Mouse (Mus musculus) c-Kit-negative CD71-positive TER-119-positive erythroid progenitor cells, embryonic 14.5 days (primary cell): ENCODE measurements around the gene Rad23a.

Source experiments
- DNase-seq: peaks from one replicate; pipeline ENCODE4 v3.0.0-alpha.2; 2013; ENCODE audit warnings: low read depth, low spot score

The Rad23a gene

DNA sequence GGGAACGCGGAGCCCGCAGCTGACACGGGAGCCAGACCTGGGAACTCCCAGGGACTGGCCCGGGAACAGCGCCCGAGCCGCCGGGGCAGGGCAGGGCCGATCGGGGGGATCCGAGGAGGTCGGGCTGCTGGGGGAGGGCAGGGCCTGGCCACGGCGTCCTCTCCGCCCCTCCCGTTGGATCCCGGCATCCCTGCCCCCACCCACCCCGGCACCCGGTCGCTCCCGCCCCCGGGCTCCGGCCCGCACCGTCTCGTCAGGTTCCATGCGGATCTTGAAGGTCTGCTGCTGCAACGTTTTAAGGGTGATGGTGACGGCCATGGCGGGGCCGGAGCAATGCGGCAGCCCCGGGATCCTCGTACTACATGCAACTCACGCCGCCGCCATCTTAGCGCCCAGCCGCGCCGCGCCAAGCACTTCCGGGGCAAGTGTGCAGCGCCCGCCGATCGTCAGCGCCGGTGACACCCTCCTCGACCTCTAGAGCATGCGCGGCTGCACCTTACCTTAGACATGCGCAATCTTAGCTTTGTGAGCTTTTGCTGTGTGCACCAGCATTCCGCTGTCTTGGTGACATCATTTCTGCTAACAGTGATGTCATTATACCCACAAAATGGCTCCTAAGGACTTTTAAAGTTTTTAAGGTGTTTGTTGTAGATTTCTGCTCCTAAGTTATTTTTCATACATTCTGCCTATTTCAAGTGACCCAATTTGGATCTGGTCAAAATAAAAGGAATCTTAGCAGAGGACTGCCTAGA lies at the start of gene Rad23a:
Gene Rad23a (minus strand): TSS at position 418 of the 752 bp plus-strand sequence.
- DNase-seq: peak; percentile 91

DNA sequence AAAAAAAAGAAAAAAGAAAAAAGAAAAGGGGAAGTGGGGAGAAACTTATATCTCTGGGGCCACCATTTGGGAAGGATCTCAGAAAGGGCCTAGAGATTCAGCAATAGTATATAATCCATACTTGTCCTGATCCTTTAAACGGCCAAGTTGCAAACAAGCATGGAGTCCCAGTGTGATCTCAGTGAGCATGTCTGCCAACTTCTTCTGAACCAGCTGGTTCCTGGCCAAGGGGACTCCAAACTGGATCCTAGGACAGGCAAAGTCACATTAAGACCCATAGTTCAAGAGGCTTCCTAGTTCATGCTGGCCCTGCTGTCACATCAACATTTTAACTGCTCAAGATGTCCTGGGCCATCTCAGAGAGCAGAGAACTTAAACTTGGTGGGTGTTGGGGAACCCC lies 48.7 kb upstream of the Rad23a start:
- no peak for DNase-seq

DNA sequence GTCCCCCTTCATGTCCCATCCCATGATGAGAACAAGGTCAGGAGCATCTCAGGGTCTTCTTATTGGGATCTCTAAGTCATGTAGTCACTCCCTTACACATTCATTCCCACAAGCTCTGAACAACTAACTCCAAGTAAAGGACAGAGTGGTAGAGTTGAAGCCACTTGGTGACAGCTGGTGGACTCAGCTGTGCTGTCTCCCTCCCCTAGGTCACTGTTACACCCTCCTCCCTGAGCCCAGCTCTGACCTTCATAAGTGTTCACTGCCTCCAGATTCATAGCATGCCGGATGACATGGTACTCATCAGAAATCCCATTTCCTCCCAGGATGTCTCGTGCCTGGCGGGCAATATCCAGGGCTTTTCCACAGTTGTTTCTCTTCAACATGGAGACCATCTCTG lies 47.8 kb upstream of the Rad23a start:
- no peak for DNase-seq

DNA sequence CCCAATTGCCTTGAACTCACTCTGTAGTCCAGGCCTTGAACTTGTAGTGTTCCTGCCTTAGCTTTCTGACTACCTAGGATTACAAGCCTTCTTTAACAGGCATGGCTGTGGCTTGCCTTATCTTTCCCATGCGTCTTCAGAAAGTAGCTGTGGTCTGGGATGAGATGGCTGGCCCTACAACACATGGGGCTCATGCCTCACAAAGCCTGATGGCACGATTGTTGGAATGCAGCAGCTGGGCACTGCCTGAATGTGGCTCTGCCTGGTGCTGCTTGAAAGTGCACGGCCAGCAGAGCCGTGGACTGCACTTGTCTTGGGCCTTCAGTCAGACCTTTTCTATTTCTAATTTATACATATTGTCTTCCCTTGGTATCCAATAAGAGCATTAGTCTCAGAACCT lies 44.3 kb upstream of the Rad23a start:
- no peak for DNase-seq

DNA sequence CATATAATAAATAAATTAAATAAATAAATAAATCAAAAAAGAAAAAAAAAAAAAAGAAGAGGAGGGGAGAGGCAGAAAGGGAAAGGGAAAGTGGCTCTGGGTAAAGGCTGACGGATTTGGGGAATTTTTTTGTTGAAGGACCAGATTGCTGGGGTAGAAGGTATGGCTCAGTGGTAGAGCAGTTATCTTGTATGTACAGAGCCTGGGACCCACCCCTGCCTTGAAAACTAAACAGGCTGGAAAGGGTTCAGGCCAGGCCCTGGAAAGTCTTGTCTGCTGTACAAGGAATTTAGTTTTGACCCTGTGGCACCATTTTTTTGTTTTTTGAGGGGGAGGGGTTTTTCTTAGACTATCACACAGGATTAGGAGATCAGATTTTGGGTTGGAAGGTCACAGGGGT lies 38.5 kb upstream of the Rad23a start:
- no peak for DNase-seq

DNA sequence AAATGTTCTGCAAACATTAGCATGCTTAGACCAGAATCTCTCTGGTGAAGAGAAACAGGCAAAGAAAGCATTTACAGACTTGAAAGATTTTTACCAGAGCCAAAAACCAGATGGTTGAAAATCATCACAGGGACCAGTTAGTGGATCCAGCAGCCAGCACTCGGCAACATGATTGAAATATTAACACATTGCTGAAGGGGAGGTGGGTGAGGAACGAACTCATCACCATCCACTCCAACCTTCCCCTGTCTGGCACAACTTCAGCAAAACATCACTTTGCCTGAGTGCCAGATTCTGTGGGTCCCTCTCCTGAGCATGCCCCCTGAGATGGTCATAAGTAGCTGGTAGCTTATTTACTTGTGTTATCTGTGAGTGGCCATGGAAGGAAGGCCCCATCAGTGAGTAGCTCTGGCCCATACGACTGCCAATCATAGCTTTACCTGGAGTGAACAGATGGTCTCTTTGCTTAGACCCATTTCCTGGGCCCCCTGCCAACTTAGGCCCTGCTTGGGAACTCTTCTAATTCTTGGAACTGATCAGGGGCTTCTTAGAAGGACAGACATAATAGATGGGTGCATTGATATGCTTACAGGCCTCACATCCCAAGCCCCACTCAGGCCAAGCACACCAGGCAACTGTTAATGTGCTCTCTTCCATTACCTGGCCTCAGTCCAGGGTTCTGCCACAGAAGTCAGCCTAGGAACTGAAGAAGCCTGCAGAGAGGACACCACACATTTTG lies 37.0 kb upstream of the Rad23a start:
- DNase-seq: no peak

DNA sequence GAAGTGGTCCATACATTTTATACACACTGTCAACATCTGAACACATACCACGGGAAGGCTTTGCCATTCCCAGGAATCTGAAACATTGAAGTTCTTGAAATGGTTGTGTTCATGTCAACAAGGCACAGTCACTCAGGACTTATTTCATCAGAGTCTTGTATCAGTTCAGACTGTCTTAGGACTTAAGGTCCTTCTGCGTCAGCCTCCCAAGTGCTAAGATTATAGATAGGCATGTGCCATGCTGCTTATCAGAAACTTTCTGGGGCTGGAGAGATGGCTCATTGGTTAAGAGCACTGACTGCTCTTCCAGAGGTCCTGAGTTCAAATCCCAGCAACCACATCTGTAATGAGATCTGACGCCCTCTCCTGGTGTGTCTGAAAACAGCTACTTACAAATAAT lies 33.9 kb upstream of the Rad23a start:
- DNase-seq: no peak

DNA sequence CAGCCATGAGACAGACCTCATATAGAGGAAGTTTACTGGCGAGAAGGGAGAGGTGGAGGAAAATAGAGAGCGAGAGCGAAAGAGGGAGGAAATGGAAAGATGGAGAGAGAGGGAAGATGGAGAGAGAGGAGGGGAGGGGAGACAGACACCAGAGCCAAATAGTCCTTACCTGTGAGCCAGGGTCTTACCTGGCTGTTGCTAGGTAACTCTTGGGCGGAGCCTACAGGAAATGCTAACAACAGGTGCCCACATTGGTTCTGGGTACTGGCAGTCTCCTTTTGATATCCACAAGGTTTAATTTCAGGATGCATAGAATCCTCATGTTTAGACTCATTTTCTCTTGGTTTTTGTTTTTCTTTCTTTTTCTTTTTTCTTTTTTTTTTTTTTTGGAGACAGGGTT lies 32.6 kb upstream of the Rad23a start:
- DNase-seq: no peak

DNA sequence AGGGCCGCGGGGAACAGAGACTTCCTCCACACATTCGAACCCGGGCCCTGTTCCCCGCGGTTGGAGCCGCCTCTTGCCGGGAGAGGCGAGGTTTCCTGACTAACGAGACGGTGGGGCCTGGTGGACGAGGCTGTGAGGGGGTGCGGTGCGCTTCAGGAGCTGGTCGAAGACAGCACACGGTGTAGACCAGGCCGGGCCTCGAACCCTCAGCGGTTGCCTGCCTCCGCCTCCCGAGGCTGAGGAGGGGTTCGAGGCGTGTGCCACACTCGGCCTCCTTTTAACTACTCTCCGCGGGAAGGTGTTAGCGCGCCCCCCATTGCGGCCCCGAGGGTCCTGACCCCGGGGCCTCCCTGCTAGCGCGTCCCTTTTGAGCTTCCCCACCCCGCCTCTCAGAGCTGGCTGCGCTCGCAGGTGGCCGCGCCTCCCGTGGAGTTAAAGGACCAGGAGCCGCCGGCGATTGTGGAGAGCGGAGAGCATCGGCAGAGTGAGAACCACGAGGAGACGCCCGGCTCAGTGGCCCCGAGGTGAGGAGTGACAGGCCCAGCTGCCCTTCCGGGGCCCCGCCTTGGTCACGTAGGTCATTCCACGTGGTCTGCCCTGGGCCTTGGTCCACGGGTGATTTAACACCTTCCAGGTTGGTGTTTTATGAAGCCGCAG lies 32.0 kb upstream of the Rad23a start:
- no peak for DNase-seq

DNA sequence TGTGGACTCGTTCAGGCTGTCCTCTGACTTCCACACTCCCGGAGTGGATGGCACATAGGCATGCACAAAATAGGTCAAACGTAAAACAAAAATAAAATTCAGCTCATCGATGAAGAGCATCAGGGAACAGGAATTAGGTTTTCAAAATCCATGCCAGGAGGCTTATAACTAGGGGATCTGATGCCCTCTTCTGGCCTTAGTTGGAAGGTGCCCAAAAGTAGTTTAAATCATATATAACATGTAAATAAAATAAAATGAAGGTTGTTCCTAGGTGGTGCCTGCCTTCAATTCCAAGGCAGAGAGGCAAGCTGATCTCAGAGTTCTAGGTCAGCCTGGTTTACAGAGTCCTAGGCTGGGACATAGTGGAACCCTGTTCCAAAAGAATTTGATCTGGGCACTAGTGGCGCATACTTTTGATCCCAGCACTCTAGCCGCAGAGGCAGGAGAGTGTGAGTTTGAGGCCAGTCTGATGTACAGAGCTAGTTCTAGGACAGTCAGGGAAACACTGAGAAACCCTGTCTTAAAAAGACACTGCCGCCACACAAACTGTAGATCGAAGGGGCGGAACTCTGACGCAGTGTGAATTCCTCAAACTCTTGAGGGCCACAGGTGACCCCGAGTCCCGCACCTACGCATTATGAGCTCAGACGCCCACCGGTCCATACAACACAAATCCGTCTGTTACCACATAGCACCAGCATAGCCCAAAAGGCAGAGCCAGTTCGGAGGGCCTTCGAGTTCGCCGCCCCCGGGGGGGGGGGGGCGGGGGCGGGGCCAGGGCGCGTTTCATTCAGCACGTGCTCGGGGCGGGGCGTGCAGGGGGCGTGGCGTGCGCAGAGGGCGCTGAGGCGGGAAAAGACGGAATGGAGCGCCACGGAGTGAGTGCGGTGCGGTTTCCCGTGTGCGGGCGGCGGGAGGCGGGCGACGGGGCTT lies 31.2 kb upstream of the Rad23a start, which contains the start of gene Syce2:
Gene Syce2 (plus strand): TSS at position 736 of the 933 bp plus-strand sequence.
- peak; percentile 68 for DNase-seq

DNA sequence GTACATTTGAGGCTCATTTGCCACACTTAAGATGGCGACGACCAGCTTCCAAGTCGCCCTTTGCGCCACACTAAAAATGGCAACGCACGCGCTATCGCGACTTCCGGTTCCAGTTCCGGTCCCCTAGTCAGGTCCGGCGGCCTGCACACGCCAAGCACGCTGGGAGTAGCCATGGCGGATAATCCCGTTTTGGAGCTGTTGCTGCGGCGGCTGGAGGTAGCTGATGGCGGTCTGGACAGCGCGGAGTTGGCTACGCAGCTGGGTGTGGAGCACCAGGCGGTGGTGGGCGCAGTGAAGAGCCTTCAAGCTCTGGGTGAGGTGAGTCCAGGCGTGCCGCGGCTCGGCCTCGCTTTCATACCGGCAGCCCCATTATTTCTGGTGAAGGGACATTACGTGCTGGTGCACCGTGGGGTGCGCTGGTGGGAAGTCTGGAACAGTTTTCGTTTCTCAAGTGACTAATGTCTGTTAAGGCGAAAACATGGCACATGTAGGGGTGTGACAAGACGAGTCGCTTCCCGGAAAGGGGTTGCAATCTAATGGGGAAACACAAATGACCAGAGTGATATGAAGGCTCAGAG lies 16.5 kb upstream of the Rad23a start, which contains the start of gene Farsa:
Gene Farsa (plus strand): TSS at position 126 of the 578 bp plus-strand sequence.
- DNase-seq: peak; percentile 90

DNA sequence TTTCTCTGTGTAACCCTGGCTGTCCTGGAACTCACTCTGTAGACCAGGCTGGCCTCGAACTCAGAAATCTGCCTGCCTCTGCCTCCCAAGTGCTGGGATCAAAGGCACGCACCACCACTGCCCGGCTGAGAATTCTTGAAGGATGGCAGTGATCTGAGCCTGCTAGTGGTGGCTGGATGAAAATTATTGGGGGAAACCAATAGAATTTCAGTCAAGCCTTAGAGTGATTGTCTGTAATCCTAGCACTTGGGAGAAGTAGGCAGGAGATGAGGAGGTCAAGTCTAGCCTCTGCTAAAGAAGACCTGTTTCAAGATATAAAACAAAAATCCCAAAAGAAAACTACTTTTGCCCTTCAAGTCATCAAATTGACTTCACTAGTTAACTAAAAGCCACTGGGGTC lies 16.0 kb upstream of the Rad23a start:
- DNase-seq: no peak

DNA sequence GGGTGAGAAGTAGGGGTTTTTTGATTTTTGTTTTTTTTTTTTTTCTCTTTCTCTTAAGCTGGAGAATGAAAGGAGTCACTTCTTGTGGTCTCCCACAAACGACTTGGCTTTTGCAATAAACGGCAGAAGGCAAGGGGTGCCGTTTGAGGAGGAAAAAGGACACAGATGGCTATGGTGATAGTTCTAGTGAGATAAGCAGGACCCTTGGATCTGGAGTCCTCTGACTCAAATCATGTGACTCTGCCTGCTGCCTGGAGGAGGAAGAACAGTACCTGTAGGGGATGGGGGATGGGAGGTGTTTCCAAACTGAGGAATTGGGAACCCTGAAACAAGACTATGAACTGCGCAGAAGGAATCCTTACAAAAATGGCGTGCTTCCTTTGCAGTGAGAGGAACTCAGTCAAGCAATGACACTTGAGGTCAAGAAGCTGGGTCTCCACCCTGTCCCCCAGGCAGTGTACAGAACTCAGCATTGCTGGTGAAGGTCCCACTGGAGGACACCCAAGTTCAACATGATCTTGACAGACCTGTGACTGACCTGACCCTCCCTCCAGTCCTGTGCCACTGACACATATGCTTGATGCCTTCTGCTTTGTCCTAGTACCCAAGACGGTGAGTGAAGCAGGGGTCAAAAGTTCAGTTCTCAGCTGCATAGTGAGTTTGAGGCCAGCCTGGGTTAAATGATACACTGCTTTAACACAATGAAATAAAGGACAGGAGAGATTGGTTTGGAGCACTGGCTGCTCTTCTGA lies 7.4 kb upstream of the Rad23a start:
- DNase-seq: no peak

DNA sequence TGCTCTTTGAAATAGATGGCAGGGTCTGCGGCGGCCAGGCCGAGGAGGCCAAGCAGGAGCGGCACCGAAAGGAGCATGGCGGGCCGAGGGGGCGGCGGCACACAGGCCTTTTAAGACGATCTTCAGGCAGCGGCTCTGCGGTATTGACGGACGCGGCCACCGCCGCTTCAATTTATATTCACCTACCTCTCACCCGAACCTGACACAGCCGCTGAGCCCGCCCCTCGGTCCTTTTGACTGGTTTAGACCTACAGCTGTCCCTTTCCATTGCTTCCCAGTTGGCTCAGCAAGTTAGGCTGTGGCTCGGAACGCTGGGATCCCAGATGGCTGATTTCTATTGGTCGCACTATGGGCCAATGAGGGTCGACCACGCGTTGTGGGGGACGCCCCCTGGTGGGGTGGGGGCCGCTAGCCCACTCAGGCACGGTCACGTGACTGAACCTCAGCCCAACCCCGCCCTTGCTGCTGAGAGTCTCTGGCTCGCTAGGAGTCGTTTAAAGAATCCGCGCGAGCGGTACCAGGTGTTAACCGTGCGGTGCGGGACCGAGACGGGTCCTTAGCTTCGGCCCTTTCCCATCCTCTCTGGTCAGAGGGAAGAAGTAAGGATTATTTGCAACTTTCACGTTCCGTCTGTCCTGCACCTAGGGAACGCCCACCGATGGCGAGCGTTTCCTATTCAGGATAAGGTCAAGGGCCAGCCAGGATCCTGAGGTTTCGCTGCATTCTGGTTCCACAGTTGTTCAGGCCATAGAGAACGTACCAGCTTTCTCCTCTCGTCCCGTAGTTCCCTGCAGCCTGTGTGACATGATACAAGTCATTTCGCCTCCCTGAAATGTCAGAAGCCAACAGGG lies 6.5 kb upstream of the Rad23a start, which contains the start of gene Calr:
Gene Calr (minus strand): TSS at position 213 of the 851 bp plus-strand sequence.
- DNase-seq: peak; percentile 98

DNA sequence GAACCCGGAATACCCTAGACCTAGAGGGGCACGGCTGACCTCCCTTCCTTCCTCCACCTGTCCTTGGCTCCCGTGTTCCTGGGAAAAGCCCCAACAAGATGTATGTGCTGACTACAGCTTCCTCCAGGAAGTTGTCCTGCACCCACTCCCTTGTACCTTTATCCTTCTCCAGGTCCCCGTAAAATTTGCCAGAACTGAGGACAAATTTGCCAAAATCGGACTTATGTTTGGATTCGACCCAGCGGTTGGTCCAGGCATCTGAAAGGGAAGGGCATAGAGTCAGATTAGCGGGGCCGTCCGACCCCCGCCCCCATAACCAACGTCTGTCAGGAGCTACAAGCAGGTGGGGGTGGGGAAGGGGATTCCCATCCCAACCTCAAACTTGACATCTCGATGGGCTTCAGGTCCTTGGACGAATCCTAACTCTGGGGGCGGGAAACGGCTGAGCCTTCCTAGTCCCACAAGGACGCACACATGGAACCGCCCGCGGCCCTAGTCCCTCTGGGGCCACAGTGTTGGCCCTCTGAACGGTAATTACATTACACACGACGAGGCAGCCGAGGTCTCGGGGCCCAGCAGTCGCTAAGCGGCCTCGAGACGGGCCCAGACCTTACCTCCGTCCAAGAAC lies 5.7 kb upstream of the Rad23a start:
- DNase-seq: no peak

DNA sequence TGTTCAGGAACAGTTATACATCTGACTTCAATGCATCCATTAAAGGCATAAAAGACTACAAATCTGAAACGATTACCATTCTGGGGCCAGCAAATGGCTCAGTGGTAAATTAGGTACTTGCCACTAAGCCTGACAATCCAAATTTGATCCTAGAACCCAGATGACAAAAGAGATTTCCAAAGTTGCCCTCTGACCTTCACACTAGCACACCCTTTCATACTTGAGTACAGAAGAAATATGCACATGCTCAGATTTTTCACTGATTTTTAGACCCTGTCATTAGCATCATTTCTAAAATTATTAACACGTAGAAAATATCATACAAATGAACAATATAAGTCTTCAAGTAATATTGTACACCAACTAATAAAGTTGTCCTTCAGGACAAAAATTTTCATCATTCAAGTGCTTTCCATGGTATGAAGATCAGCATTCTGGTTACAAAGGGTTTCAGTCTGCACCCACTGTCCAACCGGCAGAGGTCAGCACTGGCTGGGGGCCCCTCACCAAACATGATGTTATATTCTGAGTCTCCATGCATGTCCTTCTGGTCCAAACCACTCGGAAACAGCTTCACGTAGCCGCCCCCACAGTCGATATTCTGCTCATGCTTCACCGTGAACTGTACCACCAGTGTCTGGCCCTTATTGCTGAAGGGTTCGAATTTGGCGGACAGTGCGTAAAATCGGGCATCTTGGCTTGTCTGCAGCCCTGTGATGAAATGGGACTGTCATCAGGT lies 5.1 kb upstream of the Rad23a start:
- no peak for DNase-seq

DNA sequence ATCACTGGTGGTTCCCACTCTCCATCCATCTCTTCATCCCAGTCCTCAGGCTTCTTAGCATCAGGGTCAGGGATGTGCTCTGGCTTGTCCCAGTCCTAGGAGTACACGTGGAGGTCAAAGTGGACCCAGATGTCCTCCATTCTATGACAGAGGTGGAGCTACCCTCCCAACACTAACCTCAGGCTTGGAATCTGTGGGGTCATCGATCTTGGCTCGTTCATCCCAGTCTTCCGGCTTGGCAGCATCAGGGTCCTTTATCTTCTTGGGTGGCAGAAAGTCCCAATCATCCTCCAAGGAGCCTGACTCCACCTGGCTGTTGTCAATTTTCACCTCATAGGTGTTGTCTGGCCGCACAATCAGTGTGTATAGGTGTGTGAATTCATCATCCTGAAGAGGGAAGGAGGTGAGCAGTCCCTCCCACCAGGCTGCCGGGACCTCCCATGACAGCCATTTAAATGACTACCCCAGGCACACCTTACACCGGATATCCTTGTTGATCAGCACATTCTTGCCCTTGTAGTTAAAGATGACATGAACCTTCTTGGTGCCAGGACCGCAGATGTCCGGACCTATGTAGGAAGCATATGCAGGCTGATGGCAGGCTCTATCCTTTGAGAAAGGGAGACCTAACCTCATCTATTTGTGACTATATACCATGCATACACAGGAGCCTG lies 4.1 kb upstream of the Rad23a start:
- DNase-seq: no peak
